Mouse (Mus musculus) embryonic facial prominence, embryonic 10.5 days (tissue): ENCODE data around the gene Tnp1. TPM values are rescaled to one million over a fixed set of nuclear protein-coding genes. Genes with fewer than 3 reads are reported as not detected.

Experiments used
- DNase-seq: peaks from one replicate; pipeline ENCODE4 v3.0.0-alpha.2; 2017; ENCODE audit warnings: low spot score
- H3K27ac ChIP-seq: fragments of 300-500 bp; sonication (generic); replicated peaks from 2 replicates; pipeline ENCODE4 v1.5.1; 2016; ENCODE audit warnings: mild to moderate bottlenecking
- H3K27me3 ChIP-seq: fragments of 300-500 bp; sonication (generic); replicated peaks from 2 replicates; pipeline ENCODE4 v1.6.1; 2016; ENCODE audit warnings: low read depth, mild to moderate bottlenecking; ENCODE audit not compliant: poor library complexity, severe bottlenecking
- H3K36me3 ChIP-seq: fragments of 300-500 bp; sonication (generic); replicated peaks from 2 replicates; pipeline ENCODE4 v1.6.1; 2016; ENCODE audit warnings: mild to moderate bottlenecking, moderate library complexity
- H3K4me1 ChIP-seq: fragments of 300-500 bp; sonication (generic); 2 replicates; pipeline ENCODE4 v1.6.1; 2016
- H3K4me3 ChIP-seq: fragments of 300-500 bp; sonication (generic); 2 replicates; pipeline ENCODE4 v1.5.1; 2016; ENCODE audit warnings: mild to moderate bottlenecking, moderate library complexity
- H3K9me3 ChIP-seq: fragments of 300-500 bp; sonication (generic); 2 replicates; pipeline ENCODE4 v1.6.1; 2016; ENCODE audit warnings: mild to moderate bottlenecking
- WGBS: fragments of 180-500 bp; shearing (Covaris S2); methylation state at CpG from one replicate; pipeline ENCODE4 v1.1.7; 2016; 5-methylcytosine and 5-hydroxymethylcytosine counted together
- polyA plus RNA-seq: library from polyadenylated mRNA; unstranded; fragments of >200 nt; fragmentation: Nextera tagmentation; extraction: Ambion mirVana; gene quantifications from 2 replicates; pipeline ENCODE4 v1.2.1, GENCODE M21; 2016

Gene Tnp1
- polyA plus RNA-seq, 1 experiment from 2014 or later = not detected

DNA sequence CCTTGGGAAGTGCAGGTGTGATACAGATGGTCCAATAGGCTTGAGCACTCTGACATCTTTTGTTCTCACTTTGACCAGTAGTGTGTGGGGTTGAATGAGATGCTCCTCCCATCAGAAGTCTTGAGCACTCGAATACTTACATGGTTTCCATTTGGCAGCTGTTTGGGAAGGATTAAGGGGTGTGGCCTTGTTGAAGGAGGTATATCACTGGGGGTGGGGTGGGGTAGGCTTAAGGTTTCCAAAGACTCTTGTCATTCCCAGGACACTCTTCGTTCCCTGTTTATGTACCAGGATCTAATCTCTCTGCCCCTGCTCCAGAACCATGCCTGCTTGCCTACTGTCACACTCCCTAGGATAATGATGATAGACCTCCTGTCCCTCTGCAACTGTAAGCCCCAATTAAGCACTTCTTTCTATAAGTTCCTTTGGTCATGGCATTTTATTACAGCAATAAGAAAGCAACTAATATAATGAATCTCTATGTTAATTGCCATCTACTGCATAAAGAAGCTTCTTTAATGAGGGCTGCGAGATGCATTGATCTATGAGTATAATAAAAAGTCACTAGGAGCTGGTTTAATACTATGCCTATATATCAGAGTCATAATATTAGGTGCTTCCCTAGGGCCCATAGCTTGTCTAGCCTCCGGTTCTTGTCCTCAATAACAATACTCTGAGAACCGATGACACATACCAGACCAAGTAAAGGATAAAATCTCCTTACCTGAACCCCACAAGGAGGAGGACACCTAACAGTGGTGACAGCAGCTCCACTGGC lies 20.8 kb downstream of the Tnp1 start:
- H3K27ac ChIP-seq = no peak overlapping the region
- H3K4me1 ChIP-seq = no peaks in the 10 kb centered on the region
- no peaks in the 10 kb centered on the region for H3K9me3 ChIP-seq
- H3K4me3 ChIP-seq = no peak overlapping the region
- H3K27me3 ChIP-seq = no peaks in the 10 kb centered on the region
- WGBS = 90% methylated on average over 5 of the region's 5 CpGs
- no peak for DNase-seq
- no peaks in the 10 kb centered on the region for H3K36me3 ChIP-seq

DNA sequence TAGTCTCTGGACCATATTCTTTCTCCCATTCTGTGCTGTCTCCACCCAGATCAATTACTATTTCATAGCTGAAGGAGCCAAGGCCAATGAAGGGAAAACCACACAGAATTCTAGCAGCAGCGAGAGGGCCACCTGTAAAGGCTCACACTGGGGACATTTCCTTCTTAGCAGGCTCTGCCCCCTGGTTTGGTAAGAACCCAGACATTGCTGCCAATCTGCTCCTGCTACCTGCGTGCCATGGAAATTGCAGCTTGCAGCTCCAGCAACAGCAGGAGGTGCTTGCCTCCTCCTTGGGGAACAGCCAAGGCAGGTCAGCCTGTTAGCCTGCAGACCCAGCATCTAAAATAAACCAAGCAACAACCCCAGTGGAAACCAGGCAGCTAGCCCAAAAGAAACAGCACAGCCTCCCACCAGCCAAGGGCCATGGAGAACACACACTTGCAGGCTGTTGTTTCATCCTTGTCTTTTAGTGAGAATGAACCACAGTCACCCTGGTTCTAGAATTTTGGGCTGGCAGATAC lies 22.7 kb downstream of the Tnp1 start:
- no peak overlapping the region for H3K4me3 ChIP-seq
- no peaks in the 10 kb centered on the region for H3K4me1 ChIP-seq
- no peak overlapping the region for H3K27ac ChIP-seq
- no peaks in the 10 kb centered on the region for H3K27me3 ChIP-seq
- H3K9me3 ChIP-seq = no peaks in the 10 kb centered on the region
- no peak for DNase-seq
- H3K36me3 ChIP-seq = no peaks in the 10 kb centered on the region
- WGBS = 74% methylated on average over 2 of the region's 2 CpGs

- Histone ChIP-seq H3K36me3 (no peaks in the 10 kb centered on the region), H3K4me3 (no peak overlapping the region), H3K27ac (no peak overlapping the region), H3K9me3 (no peaks in the 10 kb centered on the region), H3K4me1 (no peaks in the 10 kb centered on the region), H3K27me3 (no peaks in the 10 kb centered on the region)
- no peak for DNase-seq
- WGBS = 65% methylated on average over 2 of the region's 2 CpGs
These were observed 23.5 kb downstream of the Tnp1 start for GRCm38 (mm10) chr1:72992209-72992608.

GRCm38 (mm10) chr1:72988904-72989303 lies 26.8 kb downstream of the Tnp1 start:
- WGBS = 94% methylated on average over 3 of the region's 3 CpGs
- no peak overlapping the region for H3K4me3 ChIP-seq
- no peaks in the 10 kb centered on the region for H3K9me3 ChIP-seq
- H3K4me1 ChIP-seq = no peaks in the 10 kb centered on the region
- no peaks in the 10 kb centered on the region for H3K27me3 ChIP-seq
- no peak overlapping the region for H3K27ac ChIP-seq
- H3K36me3 ChIP-seq = no peaks in the 10 kb centered on the region
- no peak for DNase-seq

- no peaks in the 10 kb centered on the region for H3K4me1 ChIP-seq
- whole genome bisulfite sequencing = 84% methylated on average over 4 of the region's 4 CpGs
- H3K27ac ChIP-seq = no peak overlapping the region
- H3K36me3 ChIP-seq = no peaks in the 10 kb centered on the region
- DNase-seq = no peak
- no peaks in the 10 kb centered on the region for H3K27me3 ChIP-seq
- H3K4me3 ChIP-seq = no peak overlapping the region
- no peaks in the 10 kb centered on the region for H3K9me3 ChIP-seq
These were observed 29.0 kb downstream of the Tnp1 start for GRCm38 (mm10) chr1:72986715-72987114.

GRCm38 (mm10) chr1:72978956-72979355 lies 36.8 kb downstream of the Tnp1 start:
- Histone ChIP-seq H3K4me1 (peaks cover 10% of the 10 kb centered on the region; the same call in 1 of the 2 replicates), H3K27me3 (no peaks in the 10 kb centered on the region; the same call in 1 of the 2 replicates), H3K4me3 (no peak overlapping the region), H3K36me3 (no peaks in the 10 kb centered on the region), H3K9me3 (0 out of 2 replicates have a peak, but pooled peaks cover 3% of the 10 kb centered on the region), H3K27ac (no peak overlapping the region)
- 61% methylated on average over 9 of the region's 9 CpGs for WGBS
- DNase-seq = peak; percentile 53

- H3K9me3 ChIP-seq = 0 out of 2 replicates have a peak, but pooled peaks cover 3% of the 10 kb centered on the region
- no peak overlapping the region for H3K27ac ChIP-seq
- no peak for DNase-seq
- H3K36me3 ChIP-seq = no peaks in the 10 kb centered on the region
- peaks cover 15% of the 10 kb centered on the region for H3K4me1 ChIP-seq
- H3K27me3 ChIP-seq = no peaks in the 10 kb centered on the region; the same call in 1 of the 2 replicates
- H3K4me3 ChIP-seq = no peak overlapping the region
These were observed 41.5 kb downstream of the Tnp1 start for GRCm38 (mm10) chr1:72974226-72974625.

GRCm38 (mm10) chr1:72970461-72970860 lies 45.2 kb downstream of the Tnp1 start:
- no peaks in the 10 kb centered on the region for H3K9me3 ChIP-seq
- 0 out of 2 replicates have a peak overlapping the region, but pooled peaks have one; percentile 19 for H3K27ac ChIP-seq
- DNase-seq = no peak
- H3K4me1 ChIP-seq = peaks cover 14% of the 10 kb centered on the region
- H3K36me3 ChIP-seq = no peaks in the 10 kb centered on the region
- WGBS = 91% methylated on average over 9 of the region's 9 CpGs
- no peak overlapping the region for H3K4me3 ChIP-seq
- no peaks in the 10 kb centered on the region for H3K27me3 ChIP-seq

- no peak overlapping the region for H3K4me3 ChIP-seq
- 28% methylated on average over 10 of the region's 10 CpGs for WGBS
These were observed 46.4 kb downstream of the Tnp1 start for GRCm38 (mm10) chr1:72969113-72969812.

GRCm38 (mm10) chr1:72966423-72966822 lies 49.3 kb downstream of the Tnp1 start:
- Histone ChIP-seq H3K9me3 (no peaks in the 10 kb centered on the region), H3K27ac (no peak overlapping the region), H3K36me3 (no peaks in the 10 kb centered on the region), H3K4me1 (peaks cover 30% of the 10 kb centered on the region), H3K4me3 (no peak overlapping the region), H3K27me3 (no peaks in the 10 kb centered on the region)
- DNase-seq = no peak
- WGBS = 97% methylated on average over 4 of the region's 4 CpGs

More at GRCm38 (mm10) chr1:72969113-72969812, 46.4 kb downstream of the Tnp1 start:
- H3K9me3 ChIP-seq = no peaks in the 10 kb centered on the region
- peaks cover 14% of the 10 kb centered on the region for H3K4me1 ChIP-seq
- DNase-seq = peak; percentile 51
- peak overlapping the region; percentile 77 for H3K27ac ChIP-seq
- no peaks in the 10 kb centered on the region for H3K27me3 ChIP-seq
- H3K36me3 ChIP-seq = no peaks in the 10 kb centered on the region
